In genomic region chr13:60603252-60603562, GRCm38 (mm10) we compare ENCODE assay signal across 9 mouse cellular contexts. TPM values are rescaled to one million over a fixed set of nuclear protein-coding genes. Genes with fewer than 3 reads are reported as not detected.
DNase-seq lines count a peak whose midpoint lies in the region; ATAC-seq and TF ChIP-seq lines count a peak whose summit lies in the region.
"Had no signal": no experiment of that assay in that cellular context is flagged by ENCODE, and none has a peak within 500 bp of the region (broad histone marks: within the 10 kb centered on the region; RNA-seq: fewer than 3 reads in every experiment).

No protein-coding gene starts in this region.

- H3K27ac ChIP-seq in kidney, adult 2 months (ENCODE audit: insufficient read depth, low read depth, low read length), result no peak overlapping the region; the same call in 1 of the 2 replicates
- H3K27ac ChIP-seq in embryonic facial prominence, embryonic 10.5 days (replicated peaks), result peak overlapping the region; percentile 94
- H3K27ac ChIP-seq in hindbrain, embryonic 15.5 days (replicated peaks), result peak overlapping the region; percentile 93
- peak overlapping the region; percentile 96; the same call in 1 of the 2 replicates for H3K27ac ChIP-seq in midbrain, embryonic 14.5 days (replicated peaks; ENCODE audit: low read depth, low read length)

- no peaks in the 10 kb centered on the region for H3K27me3 ChIP-seq in kidney, adult 2 months (replicated peaks; ENCODE audit: control insufficient read depth, insufficient read depth, low read length)
- H3K27me3 ChIP-seq in embryonic facial prominence, embryonic 10.5 days (replicated peaks; ENCODE audit: low read depth, poor library complexity, severe bottlenecking), result no peaks in the 10 kb centered on the region
- H3K27me3 ChIP-seq in hindbrain, embryonic 15.5 days, result no peaks in the 10 kb centered on the region
- no peaks in the 10 kb centered on the region for H3K27me3 ChIP-seq in midbrain, embryonic 14.5 days (ENCODE audit: control insufficient read depth, insufficient read depth, low read length)

- no peak for TF ChIP-seq CTCF in kidney, adult 2 months (conservative IDR thresholded peaks at IDR 0.05; ENCODE audit: insufficient read depth, insufficient read length, low read depth, low read length)

- ATAC-seq in hindbrain, embryonic 15.5 days (ENCODE audit: low FRiP score, low read depth), result no peak
- ATAC-seq in midbrain, embryonic 14.5 days (ENCODE audit: low FRiP score, low TSS enrichment), result no peak

- H3K9me3 ChIP-seq in embryonic facial prominence, embryonic 10.5 days, result no peaks in the 10 kb centered on the region
- H3K9me3 ChIP-seq in hindbrain, embryonic 15.5 days, result no peaks in the 10 kb centered on the region
- no peaks in the 10 kb centered on the region for H3K9me3 ChIP-seq in midbrain, embryonic 14.5 days (ENCODE audit: control insufficient read depth, low read length)

- H3K9ac ChIP-seq in hindbrain, embryonic 15.5 days, result peak overlapping the region; percentile 83
- peak overlapping the region; percentile 95 for H3K9ac ChIP-seq in midbrain, embryonic 14.5 days (replicated peaks; ENCODE audit: low read length)

- WGBS in kidney, adult 2 months, result 36% methylated on average over 5 of the region's 5 CpGs
- 69% methylated on average over 5 of the region's 5 CpGs for WGBS in embryonic facial prominence, embryonic 10.5 days
- WGBS in hindbrain, embryonic 15.5 days, result 37% methylated on average over 5 of the region's 5 CpGs
- 53% methylated on average over 5 of the region's 5 CpGs for WGBS in midbrain, embryonic 14.5 days

- peaks cover 15% of the 10 kb centered on the region for H3K4me1 ChIP-seq in kidney, adult 2 months (ENCODE audit: control insufficient read depth, insufficient read depth, low read length)
- peaks cover 23% of the 10 kb centered on the region for H3K4me1 ChIP-seq in embryonic facial prominence, embryonic 10.5 days
- H3K4me1 ChIP-seq in hindbrain, embryonic 15.5 days (replicated peaks), result peaks cover 35% of the 10 kb centered on the region
- H3K4me1 ChIP-seq in midbrain, embryonic 14.5 days (ENCODE audit: control insufficient read depth, insufficient read depth, low read length), result peaks cover 23% of the 10 kb centered on the region

- peak overlapping the region; percentile 69 for H3K4me3 ChIP-seq in kidney, adult 2 months (ENCODE audit: insufficient read depth, low read depth, low read length)
- peak overlapping the region; percentile 92 for H3K4me3 ChIP-seq in embryonic facial prominence, embryonic 10.5 days
- H3K4me3 ChIP-seq in hindbrain, embryonic 15.5 days, result peak overlapping the region; percentile 93
- H3K4me3 ChIP-seq in midbrain, embryonic 14.5 days (replicated peaks; ENCODE audit: low read depth, low read length), result peak overlapping the region; percentile 88

- no peak for TF ChIP-seq POLR2A in kidney, adult 2 months (IDR thresholded peaks at IDR 0.05; ENCODE audit: low read depth, low read length)

- no peaks in the 10 kb centered on the region for H3K36me3 ChIP-seq in kidney, adult 2 months (ENCODE audit: control insufficient read depth, insufficient read depth, low read length)
- H3K36me3 ChIP-seq in embryonic facial prominence, embryonic 10.5 days (replicated peaks), result peaks cover 39% of the 10 kb centered on the region
- no peaks in the 10 kb centered on the region for H3K36me3 ChIP-seq in hindbrain, embryonic 15.5 days
- H3K36me3 ChIP-seq in midbrain, embryonic 14.5 days (ENCODE audit: control insufficient read depth, insufficient read depth, low read length), result peaks cover 10% of the 10 kb centered on the region; the same call in 1 of the 2 replicates

- H3K4me2 ChIP-seq in hindbrain, embryonic 15.5 days, result peak overlapping the region; percentile 70
- peak overlapping the region; percentile 61 for H3K4me2 ChIP-seq in midbrain, embryonic 14.5 days (ENCODE audit: low read length)

- no peak for DNase-seq in kidney, adult 2 months
- no peak for DNase-seq in kidney, adult 18-20 months
- no peak for DNase-seq in embryonic facial prominence, embryonic 10.5 days (ENCODE audit: low spot score)
- no peak for DNase-seq in midbrain, embryonic 14.5 days
- DNase-seq in cerebellum, postnatal 4 days (ENCODE audit: low spot score in 2 of 2), result no peak
- DNase-seq in ovary, adult 18-20 months (ENCODE audit: low spot score), result no peak
- DNase-seq in embryo, embryonic 10.5 days (ENCODE audit: low spot score), result no peak
- DNase-seq: gastrocnemius, postnatal 25 days had no signal

RNA-seq across cellular contexts. Expression of gene Dapk1, which starts 1.5 kb away (rescaled TPM):
- 39.5 and 50.8 TPM in 2 replicates for polyA plus RNA-seq in kidney, adult 2 months (2012; rRNA removed)
- polyA plus RNA-seq in embryonic facial prominence, embryonic 10.5 days (2016; fragmentation: Nextera tagmentation; extraction: Ambion mirVana), result 20.0 and 20.9 TPM in 2 replicates
- polyA plus RNA-seq in hindbrain, embryonic 15.5 days (2015; fragmentation: Nextera tagmentation; extraction: Ambion mirVana), result 39.9 and 42.6 TPM in 2 replicates
- polyA plus RNA-seq in midbrain, embryonic 14.5 days (2014; fragmentation: Nextera tagmentation; extraction: Ambion mirVana), result 41.7 and 42.4 TPM in 2 replicates
